9 mouse cellular contexts compared by ENCODE assay signal in the genomic region with DNA sequence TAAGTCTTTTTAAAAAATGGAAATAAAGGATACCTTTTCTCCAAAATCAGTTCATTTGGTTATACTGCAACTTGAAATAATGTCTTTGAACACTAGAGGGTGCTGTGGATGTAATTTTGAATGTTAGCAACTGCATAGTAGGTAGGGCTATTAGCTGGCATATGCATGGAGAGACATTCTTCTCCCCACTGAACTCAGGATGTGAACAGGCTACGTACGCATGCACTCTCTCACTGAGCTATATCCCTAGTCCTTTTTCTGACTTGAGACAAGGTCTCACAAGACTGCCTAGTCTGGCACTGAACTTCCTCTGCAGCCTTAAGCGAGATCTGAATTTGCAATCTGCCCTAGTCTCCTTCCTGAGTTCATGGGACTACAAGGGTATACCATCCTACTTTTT. TPM values are rescaled to one million over a fixed set of nuclear protein-coding genes. Genes with fewer than 3 reads are reported as not detected.
DNase-seq lines count a peak whose midpoint lies in the region; TF ChIP-seq lines count a peak whose summit lies in the region.
"Had no signal": no experiment of that assay in that cellular context is flagged by ENCODE, and none has a peak within 500 bp of the region (broad histone marks: within the 10 kb centered on the region; RNA-seq: fewer than 3 reads in every experiment).

No protein-coding gene starts in this region.

- TF ChIP-seq CTCF in gastrocnemius, adult 2 months (IDR thresholded peaks at IDR 0.05), result peak; percentile 79

- no peak for DNase-seq in gastrocnemius, adult 2 months
- no peak for DNase-seq in gastrocnemius, postnatal 36 days
- peak; percentile 93 for DNase-seq in 3T3-L1 (ENCODE audit: low read depth, low spot score)
- peak; percentile 86 for DNase-seq in MN1 (ENCODE audit: low spot score)
- peak; percentile 58 for DNase-seq in fibroblast of lung, adult 2 months (ENCODE audit: low read depth)
- peak; percentile 74 for DNase-seq in kidney, postnatal 14 days
- peak; percentile 91 for DNase-seq in retina, embryonic 14.5 days (ENCODE audit: low spot score)
- no peak for DNase-seq in gastrocnemius, postnatal 4 days (ENCODE audit: low spot score in 2 of 2)

- intact Hi-C loops in gastrocnemius, adult 2 months (cut with DNase I), result loop anchor here (1.0 to 2.0 kb wide), 3 partner anchors 36 to 183 kb away; partner anchors contain the start of gene Becn1
- intact Hi-C loops in gastrocnemius, postnatal 36 days (cut with DNase I), result loop anchor here (2.0 to 5.0 kb wide), 2 partner anchors 37 to 185 kb away; no protein-coding TSS in a partner anchor

- H3K27ac ChIP-seq in gastrocnemius, adult 2 months, result 0 out of 2 replicates have a peak overlapping the region, but pooled peaks have one; percentile 13
- H3K27ac ChIP-seq: embryonic facial prominence, embryonic 13.5 days had no signal

- H3K4me3 ChIP-seq in gastrocnemius, adult 2 months, result no peak overlapping the region
- H3K4me3 ChIP-seq: embryonic facial prominence, embryonic 13.5 days had no signal

RNA-seq across cellular contexts. Expression of gene Ezh1, which starts 14.3 kb away (rescaled TPM):
- total RNA-seq in gastrocnemius, adult 2 months (2021), result 10 to 100 TPM; 25.9 to 26.3 TPM
- total RNA-seq in gastrocnemius, postnatal 36 days (2021), result 10 to 100 TPM; 20.5 to 23.8 TPM
- total RNA-seq in gastrocnemius, postnatal 4 days (2021), result 10 to 100 TPM; 19.3 to 24.6 TPM

RNA-seq across cellular contexts. Expression of gene Ramp2, which starts 33.9 kb away (rescaled TPM):
- total RNA-seq in gastrocnemius, adult 2 months (2021), result 10 to 100 TPM; 34.8 to 37.0 TPM
- total RNA-seq in gastrocnemius, postnatal 36 days (2021), result 10 to 100 TPM; 35.3 to 38.3 TPM
- total RNA-seq in gastrocnemius, postnatal 4 days (2021), result 10 to 100 TPM; 82.6 to 85.8 TPM

RNA-seq across cellular contexts. Expression of gene Ccr10, which starts 36.7 kb away (rescaled TPM):
- not detected for total RNA-seq in gastrocnemius, adult 2 months (2021)
- not detected for total RNA-seq in gastrocnemius, postnatal 36 days (2021)
- total RNA-seq in gastrocnemius, postnatal 4 days (2021), result under 1 TPM; 0.36 to 0.37 TPM

RNA-seq across cellular contexts. Expression of gene Plekhh3, which starts 40.8 kb away (rescaled TPM):
- total RNA-seq in gastrocnemius, adult 2 months (2021), result 10 to 100 TPM; 20.7 to 35.3 TPM
- 10 to 100 TPM; 22.4 to 27.6 TPM for total RNA-seq in gastrocnemius, postnatal 36 days (2021)
- 10 to 100 TPM; 39.5 to 41.4 TPM for total RNA-seq in gastrocnemius, postnatal 4 days (2021)

RNA-seq across cellular contexts. Expression of gene Vps25, which starts 41.5 kb away (rescaled TPM):
- 10 to 100 TPM; 40.2 to 53.4 TPM for total RNA-seq in gastrocnemius, adult 2 months (2021)
- 10 to 100 TPM; 36.2 to 39.4 TPM for total RNA-seq in gastrocnemius, postnatal 36 days (2021)
- 10 to 100 TPM; 48.6 to 48.8 TPM for total RNA-seq in gastrocnemius, postnatal 4 days (2021)

Comparison
In these comparisons a context has a peak if more than half of its experiments do, and no peak if none do; other contexts are left out.
1. DNase-seq: peak in 3T3-L1 (single experiment), MN1 (single experiment), fibroblast of lung, adult 2 months (single experiment), kidney, postnatal 14 days (single experiment) and retina, embryonic 14.5 days (single experiment); none in gastrocnemius, adult 2 months (single experiment), gastrocnemius, postnatal 36 days (0 of 2) and gastrocnemius, postnatal 4 days (0 of 2).